In genomic region chr5:139208871-139209684, GRCm38 (mm10) we compare ENCODE assay signal across 10 mouse cellular contexts. TPM values are rescaled to one million over a fixed set of nuclear protein-coding genes. Genes with fewer than 3 reads are reported as not detected.
DNase-seq lines count a peak whose midpoint lies in the region; ATAC-seq and TF ChIP-seq lines count a peak whose summit lies in the region.
"Had no signal": no experiment of that assay in that cellular context is flagged by ENCODE, and none has a peak within 500 bp of the region (broad histone marks: within the 10 kb centered on the region; RNA-seq: fewer than 3 reads in every experiment).

No protein-coding gene starts in this region.

- no peak overlapping the region for H3K4me3 ChIP-seq in lung, postnatal 0 days (ENCODE audit: low read depth, low read length)
- no peak overlapping the region for H3K4me3 ChIP-seq in liver, postnatal 0 days (ENCODE audit: low read depth, low read length)
- H3K4me3 ChIP-seq: liver, embryonic 15.5 days had no signal

- no peaks in the 10 kb centered on the region; the same call in 1 of the 2 replicates for H3K4me1 ChIP-seq in lung, postnatal 0 days (ENCODE audit: insufficient read depth, low read depth, low read length)
- peaks cover 10% of the 10 kb centered on the region; the same call in 1 of the 2 replicates for H3K4me1 ChIP-seq in liver, postnatal 0 days (ENCODE audit: insufficient read depth)

- ATAC-seq in lung, postnatal 0 days, result peak; percentile 20
- ATAC-seq in liver, postnatal 0 days, result peak; percentile 27; the same call in 1 of the 2 replicates

- H3K36me3 ChIP-seq in lung, postnatal 0 days (ENCODE audit: insufficient read depth, low read length), result no peaks in the 10 kb centered on the region
- peaks cover 12% of the 10 kb centered on the region for H3K36me3 ChIP-seq in liver, postnatal 0 days (replicated peaks; ENCODE audit: insufficient read depth, low read length)

- peak; percentile 72 for TF ChIP-seq CTCF in lung, postnatal 0 days (IDR thresholded peaks at IDR 0.05)
- TF ChIP-seq CTCF in liver, postnatal 0 days (IDR thresholded peaks at IDR 0.05; ENCODE audit: low read depth), result peak; percentile 70

- H3K9me3 ChIP-seq in lung, postnatal 0 days (ENCODE audit: low read length), result no peaks in the 10 kb centered on the region
- no peaks in the 10 kb centered on the region for H3K9me3 ChIP-seq in liver, postnatal 0 days (ENCODE audit: low read length)
- H3K9me3 ChIP-seq: liver, embryonic 15.5 days had no signal

- no peak for TF ChIP-seq EP300 in lung, postnatal 0 days (IDR thresholded peaks at IDR 0.05)
- no peak for TF ChIP-seq EP300 in liver, postnatal 0 days (IDR thresholded peaks at IDR 0.05; ENCODE audit: low read depth)

- DNase-seq in lung, postnatal 0 days (ENCODE audit: low spot score), result peak; percentile 40
- no peak for DNase-seq in lung, postnatal 10 days
- DNase-seq in adipocyte (ENCODE audit: low spot score), result peak; percentile 57
- DNase-seq in cerebellum, postnatal 10 days, result peak; percentile 45 to 60
- no peak for DNase-seq in liver, postnatal 0 days
- no peak for DNase-seq in adrenal gland, adult 2 months
- DNase-seq in ovary, adult 18-20 months (ENCODE audit: low spot score), result no peak
- no peak for DNase-seq in spleen, postnatal 14 days (ENCODE audit: low spot score in 2 of 2)
- DNase-seq: heart, postnatal 14 days had no signal

- 70% methylated on average over 10 of the region's 10 CpGs for WGBS in lung, postnatal 0 days
- WGBS in liver, postnatal 0 days (ENCODE audit: insufficient replicate concordance), result 83% methylated on average over 10 of the region's 10 CpGs

- H3K27me3 ChIP-seq in lung, postnatal 0 days (replicated peaks; ENCODE audit: insufficient read depth, low read length), result no peaks in the 10 kb centered on the region
- no peaks in the 10 kb centered on the region for H3K27me3 ChIP-seq in liver, postnatal 0 days (ENCODE audit: insufficient read depth, low read length)
- H3K27me3 ChIP-seq: liver, embryonic 15.5 days had no signal

- no peak overlapping the region for H3K4me2 ChIP-seq in lung, postnatal 0 days (replicated peaks; ENCODE audit: low read depth, low read length)
- no peak overlapping the region for H3K4me2 ChIP-seq in liver, postnatal 0 days (ENCODE audit: low read depth, low read length)
- H3K4me2 ChIP-seq: liver, embryonic 15.5 days had no signal

- peak overlapping the region; percentile 64 for H3K27ac ChIP-seq in lung, postnatal 0 days (ENCODE audit: low read length)
- no peak overlapping the region for H3K27ac ChIP-seq in liver, postnatal 0 days (ENCODE audit: low read depth)
- H3K27ac ChIP-seq: liver, embryonic 15.5 days had no signal

- no peak overlapping the region for H3K9ac ChIP-seq in lung, postnatal 0 days (replicated peaks; ENCODE audit: low read depth)
- H3K9ac ChIP-seq in liver, postnatal 0 days (replicated peaks), result no peak overlapping the region
- H3K9ac ChIP-seq: liver, embryonic 15.5 days had no signal

RNA-seq across cellular contexts. Expression of gene Sun1, which starts 8.6 kb away (rescaled TPM):
- 35.1 and 37.6 TPM in 2 replicates for polyA plus RNA-seq in lung, postnatal 0 days (2015; fragmentation: Nextera tagmentation; extraction: Ambion mirVana)
- 7.9 and 8.6 TPM in 2 replicates for polyA plus RNA-seq in liver, postnatal 0 days (2015; fragmentation: Nextera tagmentation; extraction: Ambion mirVana)
- 10 to 100 TPM; 74.4 to 93.7 TPM for total RNA-seq in adrenal gland, adult 2 months (2021)
- polyA plus RNA-seq in adrenal gland, adult 2 months (2012; rRNA removed), result 44.5 and 61.5 TPM in 2 replicates

RNA-seq across cellular contexts. Expression of gene Get4, which starts 43.0 kb away (rescaled TPM):
- 151 and 170 TPM in 2 replicates for polyA plus RNA-seq in lung, postnatal 0 days (2015; fragmentation: Nextera tagmentation; extraction: Ambion mirVana)
- polyA plus RNA-seq in liver, postnatal 0 days (2015; fragmentation: Nextera tagmentation; extraction: Ambion mirVana), result 92.7 and 97.5 TPM in 2 replicates
- 10 to 100 TPM; 68.8 to 91.5 TPM for total RNA-seq in adrenal gland, adult 2 months (2021)
- 219 and 241 TPM in 2 replicates for polyA plus RNA-seq in adrenal gland, adult 2 months (2012; rRNA removed)

RNA-seq across cellular contexts. Expression of gene Dnaaf5, which starts 59.1 kb away (rescaled TPM):
- 2.7 and 2.8 TPM in 2 replicates for polyA plus RNA-seq in lung, postnatal 0 days (2015; fragmentation: Nextera tagmentation; extraction: Ambion mirVana)
- 1.3 and 1.4 TPM in 2 replicates for polyA plus RNA-seq in liver, postnatal 0 days (2015; fragmentation: Nextera tagmentation; extraction: Ambion mirVana)
- 10 to 100 TPM; 20.1 to 24.2 TPM for total RNA-seq in adrenal gland, adult 2 months (2021)
- polyA plus RNA-seq in adrenal gland, adult 2 months (2012; rRNA removed), result 46.2 and 48.9 TPM in 2 replicates

RNA-seq across cellular contexts. Expression of gene Prkar1b, which starts 59.3 kb away (rescaled TPM):
- 14.4 and 16.5 TPM in 2 replicates for polyA plus RNA-seq in lung, postnatal 0 days (2015; fragmentation: Nextera tagmentation; extraction: Ambion mirVana)
- 0.43 and 0.62 TPM in 2 replicates for polyA plus RNA-seq in liver, postnatal 0 days (2015; fragmentation: Nextera tagmentation; extraction: Ambion mirVana)
- total RNA-seq in adrenal gland, adult 2 months (2021), result 10 to 100 TPM; 32.5 to 56.3 TPM
- polyA plus RNA-seq in adrenal gland, adult 2 months (2012; rRNA removed), result 31.8 and 34.3 TPM in 2 replicates

Comparison
In these comparisons a context has a peak if more than half of its experiments do, and no peak if none do; other contexts are left out.
1. DNase-seq: peak in lung, postnatal 0 days (single experiment), adipocyte (single experiment) and cerebellum, postnatal 10 days (2 of 2); none in lung, postnatal 10 days (single experiment), liver, postnatal 0 days (single experiment), adrenal gland, adult 2 months (single experiment), ovary, adult 18-20 months (single experiment) and spleen, postnatal 14 days (0 of 2).
2. RNA of gene Dnaaf5, which starts 59.1 kb away (polyA plus RNA-seq): 46.2 to 48.9 TPM in adrenal gland, adult 2 months; 2.7 to 2.8 TPM in lung, postnatal 0 days and 1.3 to 1.4 TPM in liver, postnatal 0 days; every median in the first group is over 10 times any median in the second.